Mouse (Mus musculus): ENCODE data around the gene Ggact. TPM values are rescaled to one million over a fixed set of nuclear protein-coding genes. Genes with fewer than 3 reads are reported as not detected.

The Ggact gene
- polyA plus RNA-seq, 1 experiment from 2014 or later, result 14.2 TPM

DNA sequence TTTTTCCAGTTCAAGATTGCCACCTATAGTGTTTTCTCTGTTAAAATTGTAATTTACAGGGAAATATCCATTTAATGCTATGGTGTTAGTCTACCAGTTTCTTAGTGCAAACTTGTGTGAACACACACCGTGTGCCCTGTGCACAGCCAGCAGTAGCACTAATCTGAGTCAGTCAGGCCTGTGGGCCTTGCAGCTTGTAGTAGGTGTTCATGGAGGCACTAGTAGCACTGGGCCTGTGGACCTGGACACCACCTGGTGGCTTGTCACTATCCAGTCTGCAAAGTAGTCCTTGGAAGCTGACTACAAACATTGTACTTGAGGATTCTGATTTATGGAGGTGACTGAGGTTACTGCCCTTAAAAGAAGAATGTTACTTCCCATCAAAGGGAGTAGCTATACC is 78.8 kb downstream of the Ggact start:
- Histone ChIP-seq H3K4me2 (replicated peaks; ENCODE audit: low read depth, low read length) (no peak overlapping the region), H3K9me3 (ENCODE audit: control insufficient read depth, low read length) (no peaks in the 10 kb centered on the region), H3K36me3 (ENCODE audit: control insufficient read depth, insufficient read depth, low read length) (no peaks in the 10 kb centered on the region), H3K27me3 (ENCODE audit: control insufficient read depth, insufficient read depth, low read length) (no peaks in the 10 kb centered on the region), H3K27ac (ENCODE audit: low read depth, low read length) (no peak overlapping the region), H3K4me3 (ENCODE audit: low read length) (no peak overlapping the region), H3K4me1 (ENCODE audit: control insufficient read depth, insufficient read depth, low read length) (no peaks in the 10 kb centered on the region), H3K9ac (ENCODE audit: low read depth, low read length) (no peak overlapping the region)
- no peak for ATAC-seq (ENCODE audit: low FRiP score, low TSS enrichment)
- WGBS, result 90% methylated on average over 1 of the region's 1 CpGs

DNA sequence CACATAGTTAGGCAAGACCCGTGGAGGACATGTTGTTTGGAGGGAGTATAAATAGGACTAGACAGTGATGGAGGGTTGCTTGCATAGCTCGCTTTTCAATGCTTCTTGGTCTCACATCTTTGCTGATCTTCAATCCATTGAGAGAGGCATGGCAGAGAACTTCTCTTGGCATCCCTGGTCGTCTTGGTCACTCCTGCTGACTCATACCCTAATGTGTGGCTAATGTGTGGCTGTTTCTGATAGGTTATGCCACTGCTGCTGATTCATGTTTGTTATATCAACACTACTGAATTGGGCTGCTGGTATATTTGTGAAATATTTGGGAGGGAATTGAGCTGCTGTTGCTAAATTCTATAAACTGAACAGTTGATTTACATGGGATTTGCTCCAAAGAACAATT is 79.9 kb downstream of the Ggact start:
- WGBS, result 86% methylated on average over 3 of the region's 3 CpGs
- Histone ChIP-seq H3K4me2 (replicated peaks; ENCODE audit: low read depth, low read length) (no peak overlapping the region), H3K4me1 (ENCODE audit: control insufficient read depth, insufficient read depth, low read length) (no peaks in the 10 kb centered on the region), H3K9ac (ENCODE audit: low read depth, low read length) (no peak overlapping the region), H3K9me3 (ENCODE audit: control insufficient read depth, low read length) (no peaks in the 10 kb centered on the region), H3K27me3 (ENCODE audit: control insufficient read depth, insufficient read depth, low read length) (no peaks in the 10 kb centered on the region), H3K27ac (ENCODE audit: low read depth, low read length) (no peak overlapping the region), H3K4me3 (ENCODE audit: low read length) (no peak overlapping the region), H3K36me3 (ENCODE audit: control insufficient read depth, insufficient read depth, low read length) (no peaks in the 10 kb centered on the region)
- no peak for ATAC-seq (ENCODE audit: low FRiP score, low TSS enrichment)

DNA sequence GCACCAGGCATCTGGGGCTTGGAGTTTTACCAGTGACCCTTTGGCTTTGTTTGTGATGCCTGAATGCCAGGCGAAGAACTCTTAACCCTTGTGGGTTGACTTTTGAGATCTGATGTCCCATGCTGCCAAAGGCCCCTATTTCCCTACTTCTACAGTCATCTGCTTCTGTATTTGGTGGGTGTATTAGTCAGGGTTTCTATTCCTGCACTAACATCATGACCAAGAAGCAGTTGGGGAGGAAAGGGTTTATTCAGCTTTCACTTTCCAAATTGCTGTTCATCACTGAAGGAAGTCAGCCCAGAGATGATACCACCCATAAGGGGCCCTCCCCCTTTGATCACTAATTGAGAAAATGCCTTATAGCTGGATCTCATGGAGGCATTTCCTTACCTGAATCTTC is 83.1 kb downstream of the Ggact start:
- WGBS, result 78% methylated on average over 1 of the region's 1 CpGs
- Histone ChIP-seq H3K36me3 (ENCODE audit: control insufficient read depth, insufficient read depth, low read length) (no peaks in the 10 kb centered on the region), H3K9ac (ENCODE audit: low read depth, low read length) (no peak overlapping the region), H3K4me2 (replicated peaks; ENCODE audit: low read depth, low read length) (no peak overlapping the region), H3K27ac (ENCODE audit: low read depth, low read length) (no peak overlapping the region), H3K4me3 (ENCODE audit: low read length) (no peak overlapping the region), H3K27me3 (ENCODE audit: control insufficient read depth, insufficient read depth, low read length) (no peaks in the 10 kb centered on the region), H3K4me1 (ENCODE audit: control insufficient read depth, insufficient read depth, low read length) (no peaks in the 10 kb centered on the region), H3K9me3 (ENCODE audit: control insufficient read depth, low read length) (no peaks in the 10 kb centered on the region)
- no peak for ATAC-seq (ENCODE audit: low FRiP score, low TSS enrichment)

DNA sequence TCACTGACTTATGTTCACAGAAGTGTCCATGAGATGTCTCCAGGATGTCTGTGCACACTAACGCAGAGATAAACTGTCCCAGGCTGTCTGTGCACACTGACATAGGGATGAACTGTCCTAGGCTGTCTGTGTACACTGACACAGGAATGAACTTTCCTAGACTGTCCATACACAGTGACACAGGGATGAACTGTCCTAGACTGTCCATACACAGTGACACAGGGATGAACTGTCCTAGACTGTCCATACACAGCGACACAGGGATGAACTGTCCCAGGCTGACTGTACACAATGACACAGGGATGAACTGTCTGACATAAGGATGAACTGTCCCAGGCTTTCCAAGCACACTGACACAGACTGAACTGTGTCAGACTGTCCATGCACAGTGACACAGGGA is 88.1 kb downstream of the Ggact start:
- no peak overlapping the region for H3K4me2 ChIP-seq (replicated peaks; ENCODE audit: low read depth, low read length)
- 92% methylated on average over 2 of the region's 2 CpGs for WGBS
- no peak for ATAC-seq (ENCODE audit: low FRiP score, low TSS enrichment)

DNA sequence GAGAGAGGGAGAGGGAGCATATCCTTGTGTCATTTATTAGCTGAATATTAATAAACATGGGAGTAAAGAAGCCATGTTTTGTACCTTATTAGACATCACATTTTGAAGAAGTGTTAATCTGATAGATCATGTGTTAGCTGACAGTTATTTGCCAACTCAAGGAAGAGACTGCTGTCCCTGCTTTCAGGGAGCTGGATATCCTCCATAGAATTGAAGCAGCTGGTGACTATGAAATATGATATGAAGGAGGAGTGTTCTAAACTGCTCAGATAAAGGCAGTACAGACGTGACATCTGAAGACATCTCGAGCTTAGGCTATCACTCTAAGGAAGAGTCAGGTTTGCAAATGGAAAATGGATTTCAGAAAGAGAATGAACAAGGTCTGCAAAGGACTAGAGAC is 89.8 kb downstream of the Ggact start:
- Histone ChIP-seq H3K36me3 (ENCODE audit: control insufficient read depth, insufficient read depth, low read length) (no peaks in the 10 kb centered on the region), H3K27me3 (ENCODE audit: control insufficient read depth, insufficient read depth, low read length) (no peaks in the 10 kb centered on the region), H3K27ac (ENCODE audit: low read depth, low read length) (no peak overlapping the region), H3K4me2 (replicated peaks; ENCODE audit: low read depth, low read length) (no peak overlapping the region), H3K4me3 (ENCODE audit: low read length) (no peak overlapping the region), H3K4me1 (ENCODE audit: control insufficient read depth, insufficient read depth, low read length) (no peaks in the 10 kb centered on the region), H3K9me3 (ENCODE audit: control insufficient read depth, low read length) (no peaks in the 10 kb centered on the region), H3K9ac (ENCODE audit: low read depth, low read length) (no peak overlapping the region)
- WGBS, result 46% methylated on average over 2 of the region's 2 CpGs
- no peak for ATAC-seq (ENCODE audit: low FRiP score, low TSS enrichment)

More for the DNA sequence above, 88.1 kb downstream of the Ggact start:
- H3K27me3 ChIP-seq (ENCODE audit: control insufficient read depth, insufficient read depth, low read length), result no peaks in the 10 kb centered on the region
- no peak overlapping the region for H3K9ac ChIP-seq (ENCODE audit: low read depth, low read length)
- no peaks in the 10 kb centered on the region for H3K9me3 ChIP-seq (ENCODE audit: control insufficient read depth, low read length)
- no peaks in the 10 kb centered on the region for H3K36me3 ChIP-seq (ENCODE audit: control insufficient read depth, insufficient read depth, low read length)
- H3K27ac ChIP-seq (ENCODE audit: low read depth, low read length), result no peak overlapping the region
- no peak overlapping the region for H3K4me3 ChIP-seq (ENCODE audit: low read length)
- H3K4me1 ChIP-seq (ENCODE audit: control insufficient read depth, insufficient read depth, low read length), result no peaks in the 10 kb centered on the region

DNA sequence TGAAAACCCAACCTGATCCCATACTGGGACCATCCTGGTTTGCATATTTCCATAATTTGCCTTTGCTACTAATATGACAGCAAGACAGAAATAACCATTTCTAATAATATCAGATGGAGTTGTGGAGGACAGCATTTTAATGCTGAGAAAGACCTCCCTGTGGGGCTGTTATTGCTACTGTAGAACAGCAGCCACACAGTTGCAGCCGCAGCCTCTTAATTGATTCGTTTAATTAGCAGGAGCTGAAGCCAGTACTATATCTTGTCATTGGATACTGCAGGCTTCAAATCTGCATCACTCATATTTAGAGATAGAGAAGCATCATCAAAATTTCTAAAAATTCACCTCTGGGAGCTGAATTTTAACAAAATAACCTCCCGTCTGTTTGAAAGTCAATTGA is 92.6 kb downstream of the Ggact start:
- Histone ChIP-seq H3K9me3 (ENCODE audit: control insufficient read depth, low read length) (no peaks in the 10 kb centered on the region), H3K27me3 (ENCODE audit: control insufficient read depth, insufficient read depth, low read length) (no peaks in the 10 kb centered on the region), H3K9ac (ENCODE audit: low read depth, low read length) (no peak overlapping the region), H3K4me1 (ENCODE audit: control insufficient read depth, insufficient read depth, low read length) (no peaks in the 10 kb centered on the region), H3K4me2 (replicated peaks; ENCODE audit: low read depth, low read length) (no peak overlapping the region), H3K4me3 (ENCODE audit: low read length) (no peak overlapping the region), H3K27ac (ENCODE audit: low read depth, low read length) (no peak overlapping the region), H3K36me3 (ENCODE audit: control insufficient read depth, insufficient read depth, low read length) (no peaks in the 10 kb centered on the region)
- ATAC-seq (ENCODE audit: low FRiP score, low TSS enrichment), result no peak
- 84% methylated on average over 3 of the region's 3 CpGs for WGBS

DNA sequence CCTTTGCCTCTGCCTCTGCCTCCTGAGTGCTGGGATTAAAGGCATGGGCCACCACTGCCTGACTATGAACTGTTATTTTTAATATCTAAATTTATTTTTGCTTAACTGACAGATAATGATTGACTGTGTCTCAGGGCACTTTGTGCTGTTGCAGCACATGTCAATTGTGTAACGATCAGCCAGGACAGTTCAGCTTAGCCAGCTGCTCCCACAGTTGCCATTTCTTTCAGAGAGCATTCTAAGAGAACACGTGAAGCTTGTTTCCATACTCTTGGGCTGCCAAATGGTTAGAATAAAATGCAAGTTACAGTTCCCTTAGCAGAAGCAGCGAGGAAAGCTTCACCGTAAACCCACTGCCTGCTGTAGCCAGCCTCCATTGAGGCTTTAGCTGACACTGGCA is 113.3 kb downstream of the Ggact start:
- H3K27ac ChIP-seq (ENCODE audit: low read depth, low read length), result no peak overlapping the region
- no peaks in the 10 kb centered on the region for H3K36me3 ChIP-seq (ENCODE audit: control insufficient read depth, insufficient read depth, low read length)
- ATAC-seq (ENCODE audit: low FRiP score, low TSS enrichment), result no peak
- H3K9me3 ChIP-seq (ENCODE audit: control insufficient read depth, low read length), result no peaks in the 10 kb centered on the region
- no peaks in the 10 kb centered on the region for H3K27me3 ChIP-seq (ENCODE audit: control insufficient read depth, insufficient read depth, low read length)
- H3K4me3 ChIP-seq (ENCODE audit: low read length), result no peak overlapping the region
- H3K9ac ChIP-seq (ENCODE audit: low read depth, low read length), result no peak overlapping the region
- no peaks in the 10 kb centered on the region for H3K4me1 ChIP-seq (ENCODE audit: control insufficient read depth, insufficient read depth, low read length)
- 83% methylated on average over 4 of the region's 4 CpGs for WGBS
- H3K4me2 ChIP-seq (replicated peaks; ENCODE audit: low read depth, low read length), result no peak overlapping the region

DNA sequence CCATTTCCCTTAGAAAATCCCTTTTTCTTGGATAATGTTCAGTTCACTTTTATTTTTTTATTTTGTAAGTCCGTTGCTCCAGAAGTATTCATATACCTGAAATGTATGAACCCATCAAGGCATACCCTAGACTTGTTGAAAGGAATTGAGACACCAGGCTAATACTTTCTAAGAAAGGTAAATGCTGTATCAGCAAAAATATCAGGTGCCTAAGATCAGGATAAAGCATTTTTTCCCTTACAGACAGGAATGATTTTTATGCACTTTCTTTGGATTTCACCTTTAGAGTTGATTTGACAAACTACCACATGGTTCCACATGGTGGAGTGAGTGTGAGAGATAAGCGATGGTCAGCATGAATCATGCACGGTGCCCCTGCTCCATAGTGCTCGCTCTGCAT is 120.2 kb downstream of the Ggact start:
- H3K4me2 ChIP-seq (replicated peaks; ENCODE audit: low read depth, low read length), result no peak overlapping the region
- WGBS, result 88% methylated on average over 4 of the region's 4 CpGs
- H3K27ac ChIP-seq (ENCODE audit: low read depth, low read length), result no peak overlapping the region
- no peaks in the 10 kb centered on the region for H3K27me3 ChIP-seq (ENCODE audit: control insufficient read depth, insufficient read depth, low read length)
- no peak overlapping the region for H3K4me3 ChIP-seq (ENCODE audit: low read length)
- no peaks in the 10 kb centered on the region for H3K36me3 ChIP-seq (ENCODE audit: control insufficient read depth, insufficient read depth, low read length)
- ATAC-seq (ENCODE audit: low FRiP score, low TSS enrichment), result no peak
- no peaks in the 10 kb centered on the region for H3K9me3 ChIP-seq (ENCODE audit: control insufficient read depth, low read length)
- no peaks in the 10 kb centered on the region for H3K4me1 ChIP-seq (ENCODE audit: control insufficient read depth, insufficient read depth, low read length)
- H3K9ac ChIP-seq (ENCODE audit: low read depth, low read length), result no peak overlapping the region

DNA sequence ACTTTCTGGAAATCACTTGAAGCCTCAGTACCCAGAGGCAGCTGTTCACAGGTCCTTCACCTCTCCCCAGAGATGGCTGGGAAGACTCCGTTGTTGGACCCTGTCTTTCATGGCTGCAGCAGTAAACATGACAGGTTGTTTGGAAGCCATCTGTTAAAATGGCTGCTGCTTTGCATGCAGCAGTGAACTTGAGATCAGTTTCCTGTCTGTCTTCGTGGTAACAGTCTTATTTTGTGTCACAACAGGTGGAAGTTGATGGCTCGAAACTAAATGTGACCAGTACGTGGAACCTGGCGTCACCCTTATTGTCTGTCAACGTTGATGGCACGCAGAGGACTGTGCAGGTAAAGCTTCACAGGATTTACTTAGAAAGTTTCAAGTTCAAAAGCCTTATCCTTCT is 123.4 kb downstream of the Ggact start:
- ATAC-seq (ENCODE audit: low FRiP score, low TSS enrichment), result no peak
- Histone ChIP-seq H3K36me3 (ENCODE audit: control insufficient read depth, insufficient read depth, low read length) (no peaks in the 10 kb centered on the region), H3K4me3 (ENCODE audit: low read length) (no peak overlapping the region), H3K27ac (ENCODE audit: low read depth, low read length) (no peak overlapping the region), H3K27me3 (ENCODE audit: control insufficient read depth, insufficient read depth, low read length) (no peaks in the 10 kb centered on the region), H3K4me1 (ENCODE audit: control insufficient read depth, insufficient read depth, low read length) (no peaks in the 10 kb centered on the region), H3K9me3 (ENCODE audit: control insufficient read depth, low read length) (no peaks in the 10 kb centered on the region), H3K4me2 (replicated peaks; ENCODE audit: low read depth, low read length) (no peak overlapping the region), H3K9ac (ENCODE audit: low read depth, low read length) (no peak overlapping the region)
- WGBS, result 63% methylated on average over 7 of the region's 7 CpGs

DNA sequence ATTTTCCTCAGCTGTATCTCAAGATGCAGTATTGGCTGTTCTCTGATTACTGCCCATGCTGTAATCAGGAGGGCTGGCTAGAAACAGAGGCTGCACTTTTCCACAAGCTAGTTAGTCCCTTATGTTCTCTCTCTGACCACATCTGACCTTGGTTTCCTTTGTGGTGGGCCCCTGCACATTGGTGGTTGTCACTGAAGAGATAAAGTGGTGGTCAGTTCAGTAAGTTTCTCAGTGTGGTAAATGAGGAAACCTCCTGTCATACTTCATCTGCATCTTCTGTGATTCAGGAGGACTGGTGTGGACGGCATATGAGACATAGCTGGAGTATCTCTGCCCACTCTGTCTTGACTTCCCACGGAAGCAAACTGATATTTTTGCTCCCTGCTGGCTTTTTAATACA is 125.4 kb downstream of the Ggact start:
- Histone ChIP-seq H3K4me2 (replicated peaks; ENCODE audit: low read depth, low read length) (no peak overlapping the region), H3K9me3 (ENCODE audit: control insufficient read depth, low read length) (no peaks in the 10 kb centered on the region), H3K36me3 (ENCODE audit: control insufficient read depth, insufficient read depth, low read length) (no peaks in the 10 kb centered on the region), H3K27me3 (ENCODE audit: control insufficient read depth, insufficient read depth, low read length) (no peaks in the 10 kb centered on the region), H3K4me3 (ENCODE audit: low read length) (no peak overlapping the region), H3K9ac (ENCODE audit: low read depth, low read length) (no peak overlapping the region), H3K27ac (ENCODE audit: low read depth, low read length) (no peak overlapping the region), H3K4me1 (ENCODE audit: control insufficient read depth, insufficient read depth, low read length) (no peaks in the 10 kb centered on the region)
- WGBS, result 74% methylated on average over 2 of the region's 2 CpGs
- no peak for ATAC-seq (ENCODE audit: low FRiP score, low TSS enrichment)

Data from kidney, embryonic 14.5 days (tissue).